Mouse (Mus musculus): ENCODE measurements around the gene Rbms3. TPM values are rescaled to one million over a fixed set of nuclear protein-coding genes. Genes with fewer than 3 reads are reported as not detected.

The Rbms3 gene
- polyA plus RNA-seq, 1 experiment from 2014 or later, result 13.1 TPM

- Histone ChIP-seq H3K9me3 (ENCODE audit: control insufficient read depth) (no peaks in the 10 kb centered on the region), H3K27me3 (replicated peaks; ENCODE audit: control insufficient read depth, insufficient read depth, low read length) (no peaks in the 10 kb centered on the region), H3K4me1 (replicated peaks; ENCODE audit: control insufficient read depth, insufficient read depth, low read length) (no peaks in the 10 kb centered on the region), H3K4me3 (ENCODE audit: low read depth, low read length) (no peak overlapping the region), H3K4me2 (replicated peaks; ENCODE audit: low read depth) (no peak overlapping the region), H3K9ac (ENCODE audit: low read depth, low read length) (no peak overlapping the region), H3K36me3 (ENCODE audit: control insufficient read depth, insufficient read depth) (no peaks in the 10 kb centered on the region), H3K27ac (ENCODE audit: low read depth, low read length) (no peak overlapping the region)
- 58% methylated on average over 8 of the region's 8 CpGs for WGBS
- ATAC-seq, result no peak
- no peak for TF ChIP-seq CTCF (IDR thresholded peaks at IDR 0.05; ENCODE audit: low read depth)
Observed at GRCm38 (mm10) chr9:117079471-117079870, 550.2 kb downstream of the Rbms3 start.

- no peak overlapping the region for H3K4me2 ChIP-seq (replicated peaks; ENCODE audit: low read depth)
- H3K36me3 ChIP-seq (ENCODE audit: control insufficient read depth, insufficient read depth), result no peaks in the 10 kb centered on the region
- H3K4me3 ChIP-seq (ENCODE audit: low read depth, low read length), result no peak overlapping the region
- 76% methylated on average over 7 of the region's 7 CpGs for WGBS
- H3K27me3 ChIP-seq (replicated peaks; ENCODE audit: control insufficient read depth, insufficient read depth, low read length), result no peaks in the 10 kb centered on the region
- no peaks in the 10 kb centered on the region for H3K9me3 ChIP-seq (ENCODE audit: control insufficient read depth)
- H3K27ac ChIP-seq (ENCODE audit: low read depth, low read length), result no peak overlapping the region
- TF ChIP-seq CTCF (IDR thresholded peaks at IDR 0.05; ENCODE audit: low read depth), result no peak
- no peaks in the 10 kb centered on the region; the same call in 1 of the 2 replicates for H3K4me1 ChIP-seq (replicated peaks; ENCODE audit: control insufficient read depth, insufficient read depth, low read length)
- no peak for ATAC-seq
- no peak overlapping the region for H3K9ac ChIP-seq (ENCODE audit: low read depth, low read length)
Observed at GRCm38 (mm10) chr9:117077548-117077947, 552.2 kb downstream of the Rbms3 start.

- H3K4me3 ChIP-seq (ENCODE audit: low read depth, low read length), result no peak overlapping the region
- H3K9ac ChIP-seq (ENCODE audit: low read depth, low read length), result no peak overlapping the region
- ATAC-seq, result no peak
- H3K36me3 ChIP-seq (ENCODE audit: control insufficient read depth, insufficient read depth), result no peaks in the 10 kb centered on the region
- WGBS, result 50% methylated on average over 8 of the region's 8 CpGs
- TF ChIP-seq CTCF (IDR thresholded peaks at IDR 0.05; ENCODE audit: low read depth), result no peak
- H3K9me3 ChIP-seq (ENCODE audit: control insufficient read depth), result no peaks in the 10 kb centered on the region
- no peaks in the 10 kb centered on the region for H3K27me3 ChIP-seq (replicated peaks; ENCODE audit: control insufficient read depth, insufficient read depth, low read length)
- H3K4me1 ChIP-seq (replicated peaks; ENCODE audit: control insufficient read depth, insufficient read depth, low read length), result no peaks in the 10 kb centered on the region; the same call in 1 of the 2 replicates
- H3K4me2 ChIP-seq (replicated peaks; ENCODE audit: low read depth), result no peak overlapping the region
- H3K27ac ChIP-seq (ENCODE audit: low read depth, low read length), result no peak overlapping the region
Observed at GRCm38 (mm10) chr9:117076785-117077184, 552.9 kb downstream of the Rbms3 start.

- Histone ChIP-seq H3K9ac (ENCODE audit: low read depth, low read length) (no peak overlapping the region), H3K36me3 (ENCODE audit: control insufficient read depth, insufficient read depth) (no peaks in the 10 kb centered on the region), H3K27me3 (replicated peaks; ENCODE audit: control insufficient read depth, insufficient read depth, low read length) (no peaks in the 10 kb centered on the region), H3K4me1 (replicated peaks; ENCODE audit: control insufficient read depth, insufficient read depth, low read length) (no peaks in the 10 kb centered on the region; the same call in 1 of the 2 replicates), H3K9me3 (ENCODE audit: control insufficient read depth) (no peaks in the 10 kb centered on the region), H3K27ac (ENCODE audit: low read depth, low read length) (no peak overlapping the region), H3K4me2 (replicated peaks; ENCODE audit: low read depth) (no peak overlapping the region), H3K4me3 (ENCODE audit: low read depth, low read length) (no peak overlapping the region)
- ATAC-seq, result no peak
- WGBS, result 47% methylated on average over 2 of the region's 2 CpGs
- no peak for TF ChIP-seq CTCF (IDR thresholded peaks at IDR 0.05; ENCODE audit: low read depth)
Observed at GRCm38 (mm10) chr9:117072433-117073099, 557.1 kb downstream of the Rbms3 start.

- Histone ChIP-seq H3K27me3 (replicated peaks; ENCODE audit: control insufficient read depth, insufficient read depth, low read length) (no peaks in the 10 kb centered on the region), H3K4me2 (replicated peaks; ENCODE audit: low read depth) (no peak overlapping the region), H3K4me1 (replicated peaks; ENCODE audit: control insufficient read depth, insufficient read depth, low read length) (no peaks in the 10 kb centered on the region; the same call in 1 of the 2 replicates), H3K27ac (ENCODE audit: low read depth, low read length) (no peak overlapping the region), H3K4me3 (ENCODE audit: low read depth, low read length) (no peak overlapping the region), H3K36me3 (ENCODE audit: control insufficient read depth, insufficient read depth) (no peaks in the 10 kb centered on the region), H3K9me3 (ENCODE audit: control insufficient read depth) (no peaks in the 10 kb centered on the region), H3K9ac (ENCODE audit: low read depth, low read length) (no peak overlapping the region)
- no peak for ATAC-seq
- WGBS, result 84% methylated on average over 2 of the region's 2 CpGs
- TF ChIP-seq CTCF (IDR thresholded peaks at IDR 0.05; ENCODE audit: low read depth), result no peak
Observed at GRCm38 (mm10) chr9:117070616-117071015, 559.1 kb downstream of the Rbms3 start.

- Histone ChIP-seq H3K9me3 (ENCODE audit: control insufficient read depth) (no peaks in the 10 kb centered on the region), H3K36me3 (ENCODE audit: control insufficient read depth, insufficient read depth) (no peaks in the 10 kb centered on the region), H3K27ac (ENCODE audit: low read depth, low read length) (no peak overlapping the region), H3K9ac (ENCODE audit: low read depth, low read length) (no peak overlapping the region), H3K27me3 (replicated peaks; ENCODE audit: control insufficient read depth, insufficient read depth, low read length) (no peaks in the 10 kb centered on the region), H3K4me3 (ENCODE audit: low read depth, low read length) (no peak overlapping the region), H3K4me2 (replicated peaks; ENCODE audit: low read depth) (no peak overlapping the region), H3K4me1 (replicated peaks; ENCODE audit: control insufficient read depth, insufficient read depth, low read length) (no peaks in the 10 kb centered on the region; the same call in 1 of the 2 replicates)
- ATAC-seq, result no peak
- WGBS, result 85% methylated on average over 1 of the region's 1 CpGs
- TF ChIP-seq CTCF (IDR thresholded peaks at IDR 0.05; ENCODE audit: low read depth), result no peak
Observed at GRCm38 (mm10) chr9:117069232-117069631, 560.5 kb downstream of the Rbms3 start.
